Mouse (Mus musculus): ENCODE measurements at regions not wholly inside any gene's neighbourhood (a gene's known extent, or its start where the extent isn't known, plus 50 kb on each side); places are given as distances from the start of the nearest gene placed in this dataset.

DNA sequence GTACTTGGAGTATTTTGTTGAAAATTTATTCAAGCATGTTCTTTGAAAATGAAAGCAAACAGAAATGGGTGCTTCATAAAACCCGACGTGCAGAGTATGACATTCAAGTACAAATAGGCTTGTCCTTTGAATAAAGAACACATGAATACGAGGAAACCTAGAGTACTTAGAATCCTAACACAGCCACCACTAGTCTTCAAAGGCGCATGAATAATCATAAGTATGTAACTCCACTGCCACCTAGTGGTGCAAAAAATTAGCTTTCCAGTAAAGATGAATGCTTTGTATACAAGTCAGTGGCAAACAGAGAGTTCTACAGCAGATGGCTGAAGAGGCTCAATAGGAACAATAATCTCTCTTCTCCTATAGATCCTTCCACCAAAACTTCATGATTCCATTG, 1449.8 kb upstream of the Tenm3 start:
- Histone ChIP-seq H3K9ac (ENCODE audit: insufficient read depth, low read depth) (no peak overlapping the region), H3K27ac (ENCODE audit: insufficient read depth, low read depth) (no peak overlapping the region), H3K27me3 (replicated peaks) (no peaks in the 10 kb centered on the region), H3K36me3 (replicated peaks in 1 of 2; ENCODE audit: control insufficient read depth in 1 of 2, insufficient read depth in 1 of 2, low read length in 1 of 2) (no peaks in the 10 kb centered on the region), H3K79me2 (replicated peaks; ENCODE audit: control insufficient read depth, extremely low read depth, insufficient read depth, poor library complexity, severe bottlenecking) (no peaks in the 10 kb centered on the region), H3K4me2 (ENCODE audit: insufficient read depth, low read depth, poor library complexity, severe bottlenecking) (no peak overlapping the region), H3K4me3 (replicated peaks in 1 of 3; ENCODE audit: low read depth in 2 of 3, low read length in 2 of 3, poor library complexity in 1 of 3) (no peak overlapping the region), H3K9me3 (replicated peaks; ENCODE audit: low read length) (peaks cover 27% of the 10 kb centered on the region), H3K4me1 (ENCODE audit: control insufficient read depth in 1 of 2, insufficient read depth in 2 of 2) (no peaks in the 10 kb centered on the region)
- no peak for TF ChIP-seq TCF12 (IDR thresholded peaks at IDR 0.05; ENCODE audit: low read depth, low read length)
- peak in 1 of 2 experiments; percentile 59; a peak in 2 of 4 replicates for TF ChIP-seq CTCF (conservative IDR thresholded peaks at IDR 0.05 in 1 of 2, IDR thresholded peaks at IDR 0.05 in 1 of 2; ENCODE audit: low read depth in 2 of 2, low read length in 2 of 2)
- TF ChIP-seq SMC3 (IDR thresholded peaks at IDR 0.05; ENCODE audit: low read depth, low read length) = peak; percentile 19
- no peak for TF ChIP-seq POLR2A (IDR thresholded peaks at IDR 0.05; ENCODE audit: low read depth, low read length)
- peak; percentile 47 for TF ChIP-seq RAD21 (IDR thresholded peaks at IDR 0.05; ENCODE audit: low read depth, low read length)
- in situ Hi-C loops (cut with MboI; ENCODE audit: low pct_ligation_motif_present, low pct_unique_long_range_greater_than_20kb, low sequenced_read_pairs) = no loop called here
- dilution Hi-C loops (cut with MboI; ENCODE audit: extremely low pct_ligation_motif_present, extremely low pct_unique_long_range_greater_than_20kb, low sequenced_read_pairs) = no loop called here
- DNase-seq (ENCODE audit: extremely low read depth) = peak; percentile 16

DNA sequence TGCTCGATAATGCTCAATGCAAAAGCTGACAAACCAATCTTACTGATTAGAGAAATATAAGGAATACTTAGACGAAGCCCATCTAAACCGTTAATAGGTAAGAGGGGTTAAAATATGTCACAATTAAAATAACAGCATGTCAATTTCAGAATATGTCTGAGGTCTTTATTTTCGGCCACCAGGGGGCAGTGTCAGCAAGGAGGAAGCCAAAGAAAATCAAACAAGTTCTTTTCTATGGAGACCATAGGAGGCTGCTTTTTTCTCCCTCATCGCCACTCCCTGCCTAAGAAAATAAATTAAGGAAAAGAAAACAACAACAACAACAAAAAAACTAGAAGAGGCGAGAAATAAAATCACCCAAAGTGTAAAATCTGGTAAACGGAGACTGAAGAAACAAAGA, 1448.4 kb upstream of the Tenm3 start:
- Histone ChIP-seq H3K79me2 (replicated peaks; ENCODE audit: control insufficient read depth, extremely low read depth, insufficient read depth, poor library complexity, severe bottlenecking) (no peaks in the 10 kb centered on the region), H3K4me1 (ENCODE audit: control insufficient read depth in 1 of 2, insufficient read depth in 2 of 2) (no peaks in the 10 kb centered on the region), H3K27ac (ENCODE audit: insufficient read depth, low read depth) (no peak overlapping the region), H3K9ac (ENCODE audit: insufficient read depth, low read depth) (no peak overlapping the region), H3K4me3 (replicated peaks in 1 of 3; ENCODE audit: low read depth in 2 of 3, low read length in 2 of 3, poor library complexity in 1 of 3) (no peak overlapping the region), H3K9me3 (replicated peaks; ENCODE audit: low read length) (peaks cover 23% of the 10 kb centered on the region), H3K4me2 (ENCODE audit: insufficient read depth, low read depth, poor library complexity, severe bottlenecking) (no peak overlapping the region), H3K36me3 (replicated peaks in 1 of 2; ENCODE audit: control insufficient read depth in 1 of 2, insufficient read depth in 1 of 2, low read length in 1 of 2) (no peaks in the 10 kb centered on the region), H3K27me3 (replicated peaks) (no peaks in the 10 kb centered on the region)
- in situ Hi-C loops (cut with MboI; ENCODE audit: low pct_ligation_motif_present, low pct_unique_long_range_greater_than_20kb, low sequenced_read_pairs) (no loop called here), dilution Hi-C loops (cut with MboI; ENCODE audit: extremely low pct_ligation_motif_present, extremely low pct_unique_long_range_greater_than_20kb, low sequenced_read_pairs) (no loop called here)
- TF ChIP-seq TBP (conservative IDR thresholded peaks at IDR 0.05; ENCODE audit: low read depth, low read length) = no peak
- peak in 1 of 2 experiments; percentile 6; a peak in 1 of 4 replicates for TF ChIP-seq CTCF (conservative IDR thresholded peaks at IDR 0.05 in 1 of 2, IDR thresholded peaks at IDR 0.05 in 1 of 2; ENCODE audit: low read depth in 2 of 2, low read length in 2 of 2)
- DNase-seq (ENCODE audit: extremely low read depth) = peak; percentile 1

- Histone ChIP-seq H3K4me1 (ENCODE audit: control insufficient read depth in 1 of 2, insufficient read depth in 2 of 2) (no peaks in the 10 kb centered on the region), H3K79me2 (replicated peaks; ENCODE audit: control insufficient read depth, extremely low read depth, insufficient read depth, poor library complexity, severe bottlenecking) (no peaks in the 10 kb centered on the region), H3K27me3 (replicated peaks) (no peaks in the 10 kb centered on the region), H3K4me3 (replicated peaks in 1 of 3; ENCODE audit: low read depth in 2 of 3, low read length in 2 of 3, poor library complexity in 1 of 3) (no peak overlapping the region), H3K9me3 (replicated peaks; ENCODE audit: low read length) (peaks cover 21% of the 10 kb centered on the region), H3K27ac (ENCODE audit: insufficient read depth, low read depth) (no peak overlapping the region), H3K4me2 (ENCODE audit: insufficient read depth, low read depth, poor library complexity, severe bottlenecking) (no peak overlapping the region), H3K9ac (ENCODE audit: insufficient read depth, low read depth) (no peak overlapping the region), H3K36me3 (replicated peaks in 1 of 2; ENCODE audit: control insufficient read depth in 1 of 2, insufficient read depth in 1 of 2, low read length in 1 of 2) (no peaks in the 10 kb centered on the region)
- dilution Hi-C loops (cut with MboI; ENCODE audit: extremely low pct_ligation_motif_present, extremely low pct_unique_long_range_greater_than_20kb, low sequenced_read_pairs) = no loop called here
- DNase-seq (ENCODE audit: extremely low read depth) = no peak
- no peak for TF ChIP-seq RAD21 (IDR thresholded peaks at IDR 0.05; ENCODE audit: low read depth, low read length)
- no peak for TF ChIP-seq TCF12 (IDR thresholded peaks at IDR 0.05; ENCODE audit: low read depth, low read length)
- TF ChIP-seq IRF4 (IDR thresholded peaks at IDR 0.05; ENCODE audit: low read depth, low read length) = no peak
- no peak for TF ChIP-seq ZKSCAN1 (IDR thresholded peaks at IDR 0.05; ENCODE audit: borderline replicate concordance, low read depth, low read length)
- TF ChIP-seq ZMIZ1 (IDR thresholded peaks at IDR 0.05; ENCODE audit: low read depth, low read length) = no peak
- TF ChIP-seq MYC (IDR thresholded peaks at IDR 0.05; ENCODE audit: low read depth, low read length) = no peak
- TF ChIP-seq NRF1 (IDR thresholded peaks at IDR 0.05; ENCODE audit: low read depth, low read length) = no peak
- no peak for TF ChIP-seq POLR2AphosphoS2 (IDR thresholded peaks at IDR 0.05; ENCODE audit: low read depth, low read length)
- TF ChIP-seq KAT2A (IDR thresholded peaks at IDR 0.05; ENCODE audit: insufficient replicate concordance, low read length) = no peak
- no peak for TF ChIP-seq BHLHE40 (IDR thresholded peaks at IDR 0.05; ENCODE audit: low read depth, low read length)
- TF ChIP-seq NELFE (IDR thresholded peaks at IDR 0.05; ENCODE audit: low read depth, low read length) = no peak
- TF ChIP-seq EP300 (IDR thresholded peaks at IDR 0.05; ENCODE audit: low read length) = no peak
- TF ChIP-seq MAZ (IDR thresholded peaks at IDR 0.05; ENCODE audit: low read depth, low read length) = no peak
- no peak for TF ChIP-seq ETS1 (conservative IDR thresholded peaks at IDR 0.05; ENCODE audit: low read depth, low read length)
- in situ Hi-C loops (cut with MboI; ENCODE audit: low pct_ligation_motif_present, low pct_unique_long_range_greater_than_20kb, low sequenced_read_pairs) = no loop called here
These were observed 1432.6 kb upstream of the Tenm3 start for GRCm38 (mm10) chr8:50276346-50276745.
